ENCODE assay signal across 9 mouse cellular contexts in genomic region chr9:33101206-33101605, GRCm38 (mm10).
DNase-seq lines count a peak whose midpoint lies in the region; ATAC-seq and TF ChIP-seq lines count a peak whose summit lies in the region.
"Had no signal": no experiment of that assay in that cellular context is flagged by ENCODE, and none has a peak within 500 bp of the region (broad histone marks: within the 10 kb centered on the region; RNA-seq: fewer than 3 reads in every experiment).

No protein-coding gene starts in this region.

- H3K36me3 ChIP-seq in forebrain, embryonic 12.5 days (replicated peaks): no peaks in the 10 kb centered on the region
- H3K36me3 ChIP-seq: hindbrain, embryonic 15.5 days had no signal

- peaks cover 6% of the 10 kb centered on the region; the same call in 1 of the 2 replicates for H3K4me1 ChIP-seq in embryonic fibroblast, embryonic 13.5 days (ENCODE audit: control insufficient read depth, insufficient read depth, low read length)
- peaks cover 6% of the 10 kb centered on the region for H3K4me1 ChIP-seq in forebrain, embryonic 12.5 days
- H3K4me1 ChIP-seq: hindbrain, embryonic 15.5 days had no signal

- 84% methylated on average over 3 of the region's 3 CpGs for WGBS in forebrain, embryonic 12.5 days

- no peak overlapping the region for H3K4me3 ChIP-seq in embryonic fibroblast, embryonic 13.5 days (ENCODE audit: insufficient read depth, low read length)
- no peak overlapping the region for H3K4me3 ChIP-seq in forebrain, embryonic 12.5 days (replicated peaks)
- H3K4me3 ChIP-seq: hindbrain, embryonic 15.5 days had no signal

- no peak overlapping the region for H3K4me2 ChIP-seq in forebrain, embryonic 12.5 days
- H3K4me2 ChIP-seq: hindbrain, embryonic 15.5 days had no signal

- H3K27me3 ChIP-seq in forebrain, embryonic 12.5 days: 0 out of 2 replicates have a peak, but pooled peaks cover 4% of the 10 kb centered on the region

- no peak for ATAC-seq in forebrain, embryonic 12.5 days (ENCODE audit: low FRiP score)

- TF ChIP-seq POLR2A in embryonic fibroblast, embryonic 13.5 days (IDR thresholded peaks at IDR 0.05; ENCODE audit: low read depth, low read length): no peak

- DNase-seq in adrenal gland, adult 8-10 months: peak; percentile 19
- no peak for DNase-seq in adrenal gland, postnatal 25 days
- DNase-seq in heart, postnatal 25 days (ENCODE audit: low spot score): peak; percentile 13
- peak; percentile 33 for DNase-seq in lung, postnatal 14 days
- DNase-seq in thymus, postnatal 0 days (ENCODE audit: low spot score): no peak
- DNase-seq in urinary bladder, postnatal 4 days (ENCODE audit: low spot score in 2 of 2): no peak

- H3K9me3 ChIP-seq in forebrain, embryonic 12.5 days: no peaks in the 10 kb centered on the region
- H3K9me3 ChIP-seq: hindbrain, embryonic 15.5 days had no signal

- H3K9ac ChIP-seq in forebrain, embryonic 12.5 days: no peak overlapping the region
- H3K9ac ChIP-seq: hindbrain, embryonic 15.5 days had no signal

- peak overlapping the region; percentile 11; the same call in 1 of the 2 replicates for H3K27ac ChIP-seq in embryonic fibroblast, embryonic 13.5 days (ENCODE audit: insufficient read depth, low read length)
- H3K27ac ChIP-seq in forebrain, embryonic 12.5 days: no peak overlapping the region
- H3K27ac ChIP-seq: hindbrain, embryonic 15.5 days had no signal

- no peak for TF ChIP-seq CTCF in embryonic fibroblast, embryonic 13.5 days (IDR thresholded peaks at IDR 0.05; ENCODE audit: borderline replicate concordance, insufficient read depth, low read length)

- intact Hi-C loops in heart, postnatal 25 days (cut with DNase I): loop anchor here (5.0 kb wide), 1 partner anchor 146 kb away; no protein-coding TSS in a partner anchor

Comparison
In these comparisons a context has a peak if more than half of its experiments do, and no peak if none do; other contexts are left out.
1. DNase-seq: peak in adrenal gland, adult 8-10 months (single experiment), heart, postnatal 25 days (single experiment) and lung, postnatal 14 days (single experiment); none in adrenal gland, postnatal 25 days (single experiment), thymus, postnatal 0 days (single experiment) and urinary bladder, postnatal 4 days (0 of 2).